Mouse (Mus musculus) spleen, postnatal 4 days (tissue): ENCODE data around the gene Pnliprp1.

Experiments used
- DNase-seq, 2 experiments: peaks; one replicate each; pipeline ENCODE4 v3.0.0; 2022; ENCODE audit warnings: low spot score in 2 of 2

Gene Pnliprp1

GRCm38 (mm10) chr19:58728445-58729031 lies at the start of gene Pnliprp1:
TSS of gene Pnliprp1 (plus strand) at chr19:58728887.
- no peak for DNase-seq

- no peak for DNase-seq
Observed at GRCm38 (mm10) chr19:58688933-58689332, 39.8 kb upstream of the Pnliprp1 start.

GRCm38 (mm10) chr19:58695314-58695713 lies 33.4 kb upstream of the Pnliprp1 start:
- DNase-seq = no peak

- no peak for DNase-seq
Observed at GRCm38 (mm10) chr19:58696235-58696634, 32.5 kb upstream of the Pnliprp1 start.

GRCm38 (mm10) chr19:58704556-58704955 lies 24.1 kb upstream of the Pnliprp1 start:
- no peak for DNase-seq

GRCm38 (mm10) chr19:58708611-58709010 lies 20.1 kb upstream of the Pnliprp1 start:
- DNase-seq = no peak

- DNase-seq = no peak
Observed at GRCm38 (mm10) chr19:58717925-58718324, 10.8 kb upstream of the Pnliprp1 start.

- DNase-seq = no peak
Observed at GRCm38 (mm10) chr19:58720439-58720838, 8.2 kb upstream of the Pnliprp1 start.

- DNase-seq = no peak
Observed at GRCm38 (mm10) chr19:58726551-58726950, 2.1 kb upstream of the Pnliprp1 start.

GRCm38 (mm10) chr19:58727756-58728155 lies 931 bp upstream of the Pnliprp1 start:
- DNase-seq = no peak

- DNase-seq = no peak
Observed at GRCm38 (mm10) chr19:58733216-58733615, 4.5 kb downstream of the Pnliprp1 start.

GRCm38 (mm10) chr19:58738111-58738510 lies 9.4 kb downstream of the Pnliprp1 start:
- no peak for DNase-seq

GRCm38 (mm10) chr19:58741036-58741435 lies 12.3 kb downstream of the Pnliprp1 start:
- DNase-seq = no peak

GRCm38 (mm10) chr19:58742711-58743110 lies 14.0 kb downstream of the Pnliprp1 start:
- DNase-seq = no peak

GRCm38 (mm10) chr19:58743736-58744135 lies 15.0 kb downstream of the Pnliprp1 start:
- DNase-seq = no peak

GRCm38 (mm10) chr19:58747498-58748000 lies 18.9 kb downstream of the Pnliprp1 start:
- no peak for DNase-seq

- DNase-seq = no peak
Observed at GRCm38 (mm10) chr19:58750822-58751221, 22.1 kb downstream of the Pnliprp1 start.

- DNase-seq = no peak
Observed at GRCm38 (mm10) chr19:58751504-58751903, 22.8 kb downstream of the Pnliprp1 start.

GRCm38 (mm10) chr19:58758871-58759270 lies 30.2 kb downstream of the Pnliprp1 start:
- DNase-seq = no peak

GRCm38 (mm10) chr19:58759423-58759822 lies 30.7 kb downstream of the Pnliprp1 start, which contains the start of gene Pnliprp2:
TSS of gene Pnliprp2 (plus strand) at chr19:58759719.
- DNase-seq = no peak

GRCm38 (mm10) chr19:58762316-58762715 lies 33.6 kb downstream of the Pnliprp1 start:
- DNase-seq = no peak

- DNase-seq = no peak
Observed at GRCm38 (mm10) chr19:58762848-58763541, 34.3 kb downstream of the Pnliprp1 start.

- DNase-seq = no peak
Observed at GRCm38 (mm10) chr19:58767329-58767728, 38.6 kb downstream of the Pnliprp1 start.
